Mouse (Mus musculus): ENCODE results near the gene N4bp3. TPM values are rescaled to one million over a fixed set of nuclear protein-coding genes. Genes with fewer than 3 reads are reported as not detected.
A peak's percentile ranks its signal among the peaks of the same experiment; 100 is the strongest.
"Not testable (repeated sequence)": the region's sequence is repeated elsewhere in the genome, so short reads cannot be mapped to it uniquely, and the experiment has no call there.

The N4bp3 gene
- total and polyA plus RNA-seq, 2 experiments from 2014 or later = 24.7 to 41.2 TPM

DNA sequence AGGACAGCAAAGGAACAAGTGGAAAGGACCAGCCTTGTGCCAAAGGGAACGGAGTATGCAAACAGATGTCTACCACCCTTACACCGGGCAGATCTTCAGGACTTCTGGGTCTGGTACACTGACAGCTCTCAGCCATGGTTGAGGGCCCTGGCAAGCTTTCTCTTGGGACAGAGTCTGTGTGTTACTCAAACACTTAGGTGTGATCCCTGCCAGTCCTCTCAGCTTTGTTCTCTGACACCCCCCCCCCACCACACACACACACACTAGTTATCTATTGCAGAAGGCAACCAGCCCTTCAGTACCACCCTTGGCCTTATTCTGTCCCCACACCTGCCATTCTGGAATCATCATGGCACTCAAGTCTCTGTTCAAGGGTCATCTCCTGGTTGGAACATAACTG is 28.9 kb downstream of the N4bp3 start:
- no peak overlapping the region for H3K9ac ChIP-seq (replicated peaks; ENCODE audit: low read length, poor library complexity, severe bottlenecking)
- 100% methylated on average over 2 of the region's 2 CpGs for WGBS
- DNase-seq (ENCODE audit: low spot score) = no peak
- H3K27me3 ChIP-seq (ENCODE audit: insufficient read depth, low read length) = no peaks in the 10 kb centered on the region
- no peak overlapping the region for H3K4me2 ChIP-seq (ENCODE audit: low read depth, low read length, poor library complexity, severe bottlenecking)
- no peaks in the 10 kb centered on the region for H3K4me1 ChIP-seq (ENCODE audit: insufficient read depth, low read length)
- no peak overlapping the region for H3K27ac ChIP-seq (ENCODE audit: low read depth, low read length)
- no peak for ATAC-seq (ENCODE audit: low FRiP score)
- no peak overlapping the region for H3K4me3 ChIP-seq (ENCODE audit: low read depth, low read length)
- H3K36me3 ChIP-seq (ENCODE audit: insufficient read depth, low read length) = peaks cover 39% of the 10 kb centered on the region
- no peak for TF ChIP-seq CTCF (IDR thresholded peaks at IDR 0.05)
- H3K9me3 ChIP-seq (ENCODE audit: low read length) = no peaks in the 10 kb centered on the region

DNA sequence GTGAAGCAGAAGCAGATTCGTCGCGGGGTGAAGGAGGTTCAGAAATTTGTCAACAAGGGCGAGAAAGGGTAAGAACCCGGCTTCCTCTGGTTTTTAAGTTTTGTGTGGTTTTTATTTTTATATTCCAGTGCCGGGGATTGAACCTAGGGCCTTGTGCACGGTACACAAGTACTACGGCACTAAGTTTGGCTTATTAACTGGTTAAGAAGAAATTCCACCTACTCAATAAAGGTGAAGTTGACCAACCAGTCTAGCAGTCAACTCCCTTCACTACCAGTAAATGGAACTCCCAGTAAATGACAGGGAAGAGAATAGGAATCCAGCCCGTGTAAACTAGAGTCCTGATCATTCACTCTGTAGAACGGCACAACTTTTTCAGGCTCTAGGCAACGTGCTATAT is 30.6 kb downstream of the N4bp3 start:
- H3K9ac ChIP-seq (replicated peaks; ENCODE audit: low read length, poor library complexity, severe bottlenecking) = peak overlapping the region; percentile 59
- ATAC-seq (ENCODE audit: low FRiP score) (no peak), DNase-seq (ENCODE audit: low spot score) (no peak)
- WGBS = 2% methylated on average over 11 of the region's 11 CpGs
- H3K4me2 ChIP-seq (ENCODE audit: low read depth, low read length, poor library complexity, severe bottlenecking) = peak overlapping the region; percentile 65
- TF ChIP-seq CTCF (IDR thresholded peaks at IDR 0.05) = no peak
- no peaks in the 10 kb centered on the region for H3K27me3 ChIP-seq (ENCODE audit: insufficient read depth, low read length)
- peaks cover 26% of the 10 kb centered on the region for H3K36me3 ChIP-seq (ENCODE audit: insufficient read depth, low read length)
- H3K27ac ChIP-seq (ENCODE audit: low read depth, low read length) = no peak overlapping the region
- H3K4me1 ChIP-seq (ENCODE audit: insufficient read depth, low read length) = 0 out of 2 replicates have a peak, but pooled peaks cover 1% of the 10 kb centered on the region
- H3K4me3 ChIP-seq (ENCODE audit: low read depth, low read length) = peak overlapping the region; percentile 89
- H3K9me3 ChIP-seq (ENCODE audit: low read length) = no peaks in the 10 kb centered on the region

DNA sequence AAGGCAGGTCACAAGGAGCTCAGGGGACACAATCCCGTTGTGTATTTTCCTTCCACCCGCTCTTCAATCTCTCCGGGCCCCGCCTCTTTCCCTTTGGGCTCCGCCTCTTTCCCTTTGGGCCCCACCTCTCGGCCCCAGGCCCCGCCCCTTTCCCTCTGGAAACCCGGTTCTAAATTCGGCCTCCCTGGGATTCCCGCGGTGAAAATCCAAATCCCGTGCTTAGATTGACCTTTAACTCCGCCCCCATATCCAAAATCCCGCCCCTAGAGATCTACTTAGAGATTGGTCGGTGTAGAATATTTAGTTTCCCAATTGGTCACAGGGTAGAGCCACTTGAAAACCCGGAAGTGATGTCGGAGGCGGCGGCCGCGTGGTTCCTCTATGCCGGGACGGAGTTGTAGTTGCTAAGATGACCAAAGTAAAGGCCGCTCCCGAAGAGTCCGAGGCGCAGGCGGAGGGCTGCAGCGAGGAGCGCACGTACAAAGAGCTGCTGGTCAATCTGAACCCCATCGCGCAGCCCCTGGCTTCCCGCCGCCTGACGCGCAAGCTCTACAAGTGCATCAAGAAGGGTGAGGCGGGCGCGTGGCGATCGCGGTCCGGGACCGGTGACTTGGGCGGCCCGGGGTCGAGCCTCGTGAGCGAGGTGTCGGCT is 31.1 kb downstream of the N4bp3 start, which contains the start of gene Nhp2:
Gene Nhp2, plus strand, starts transcription at position 327 of the 652 bp plus-strand sequence.
- peak within 1 kb of the TSS; percentile 65 for H3K4me2 ChIP-seq (ENCODE audit: low read depth, low read length, poor library complexity, severe bottlenecking)
- no peaks in the 10 kb centered on the region for H3K27me3 ChIP-seq (ENCODE audit: insufficient read depth, low read length)
- ATAC-seq (ENCODE audit: low FRiP score) (peak; percentile 96), DNase-seq (ENCODE audit: low spot score) (peak; percentile 99)
- H3K36me3 ChIP-seq (ENCODE audit: insufficient read depth, low read length) = peaks cover 21% of the 10 kb centered on the region
- H3K27ac ChIP-seq (ENCODE audit: low read depth, low read length) = no peak within 1 kb of the TSS
- WGBS = under 1% methylated on average over 51 of the region's 51 CpGs
- H3K9me3 ChIP-seq (ENCODE audit: low read length) = no peaks in the 10 kb centered on the region
- H3K9ac ChIP-seq (replicated peaks; ENCODE audit: low read length, poor library complexity, severe bottlenecking) = peak within 1 kb of the TSS; percentile 59
- TF ChIP-seq CTCF (IDR thresholded peaks at IDR 0.05) = no peak; the same call in 1 of the 2 replicates
- 0 out of 2 replicates have a peak, but pooled peaks cover 3% of the 10 kb centered on the region for H3K4me1 ChIP-seq (ENCODE audit: insufficient read depth, low read length)
- H3K4me3 ChIP-seq (ENCODE audit: low read depth, low read length) = peak within 1 kb of the TSS; percentile 89

DNA sequence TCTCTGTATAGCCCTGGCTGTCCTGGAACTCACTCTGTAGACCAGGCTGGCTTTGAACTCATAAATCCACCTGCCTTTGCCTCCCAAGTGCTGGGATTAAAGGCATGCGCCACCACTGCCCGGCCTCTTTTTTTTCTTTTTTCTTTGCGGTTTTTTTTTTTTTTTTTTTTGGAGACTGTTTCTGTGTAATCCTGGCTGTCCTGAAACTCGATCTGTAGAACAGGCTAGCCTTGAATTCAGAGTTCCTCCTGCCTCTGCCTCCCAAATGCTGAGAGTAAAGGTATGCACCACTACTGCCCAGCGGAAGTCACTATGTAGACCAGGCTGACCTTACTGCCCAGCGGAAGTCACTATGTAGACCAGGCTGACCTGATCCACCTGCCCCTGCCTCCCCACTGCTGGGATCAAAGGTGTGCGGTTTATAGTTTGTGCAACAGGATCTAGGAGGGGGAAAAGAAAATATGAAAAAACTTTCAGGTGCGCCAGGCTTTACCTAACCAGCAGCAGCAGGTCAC is 31.7 kb downstream of the N4bp3 start:
- Histone ChIP-seq H3K27ac (ENCODE audit: low read depth, low read length) (no peak overlapping the region), H3K9me3 (ENCODE audit: low read length) (no peaks in the 10 kb centered on the region), H3K36me3 (ENCODE audit: insufficient read depth, low read length) (peaks cover 15% of the 10 kb centered on the region), H3K9ac (replicated peaks; ENCODE audit: low read length, poor library complexity, severe bottlenecking) (0 out of 2 replicates have a peak overlapping the region, but pooled peaks have one; percentile 3), H3K4me1 (ENCODE audit: insufficient read depth, low read length) (0 out of 2 replicates have a peak, but pooled peaks cover 3% of the 10 kb centered on the region), H3K4me2 (ENCODE audit: low read depth, low read length, poor library complexity, severe bottlenecking) (peak overlapping the region; percentile 65), H3K4me3 (ENCODE audit: low read depth, low read length) (peak overlapping the region; percentile 89), H3K27me3 (ENCODE audit: insufficient read depth, low read length) (no peaks in the 10 kb centered on the region)
- WGBS = 47% methylated on average over 8 of the region's 8 CpGs
- TF ChIP-seq CTCF (IDR thresholded peaks at IDR 0.05) = no peak; the same call in 1 of the 2 replicates
- ATAC-seq (ENCODE audit: low FRiP score) (peak; percentile 17; the same call in 1 of the 2 replicates), DNase-seq (ENCODE audit: low spot score) (no peak)

DNA sequence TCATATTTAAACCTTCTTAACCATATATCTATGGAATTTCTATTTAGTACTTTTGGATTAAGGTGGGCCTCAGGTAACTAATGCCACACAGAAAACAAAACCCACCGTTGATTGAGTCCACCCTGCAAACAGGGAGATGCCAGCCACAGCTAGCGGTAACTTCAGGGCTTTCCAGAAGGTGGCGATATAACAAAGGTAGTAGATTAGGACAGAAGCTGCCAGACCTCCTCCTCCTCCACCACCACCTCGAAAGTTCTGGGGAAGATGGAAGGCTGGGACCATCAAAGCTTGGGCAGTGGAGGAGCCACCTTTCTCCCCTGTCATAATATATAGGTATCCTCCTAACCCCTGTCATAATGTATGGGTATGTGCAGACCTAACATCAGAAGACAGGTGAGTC is 32.9 kb downstream of the N4bp3 start:
- peak; percentile 77 for TF ChIP-seq CTCF (IDR thresholded peaks at IDR 0.05)
- Histone ChIP-seq H3K36me3 (ENCODE audit: insufficient read depth, low read length) (peaks cover 4% of the 10 kb centered on the region), H3K9me3 (ENCODE audit: low read length) (no peaks in the 10 kb centered on the region), H3K4me1 (ENCODE audit: insufficient read depth, low read length) (0 out of 2 replicates have a peak, but pooled peaks cover 3% of the 10 kb centered on the region), H3K27me3 (ENCODE audit: insufficient read depth, low read length) (no peaks in the 10 kb centered on the region), H3K4me3 (ENCODE audit: low read depth, low read length) (no peak overlapping the region), H3K9ac (replicated peaks; ENCODE audit: low read length, poor library complexity, severe bottlenecking) (no peak overlapping the region), H3K27ac (ENCODE audit: low read depth, low read length) (no peak overlapping the region), H3K4me2 (ENCODE audit: low read depth, low read length, poor library complexity, severe bottlenecking) (no peak overlapping the region)
- WGBS = 4% methylated on average over 4 of the region's 4 CpGs
- ATAC-seq (ENCODE audit: low FRiP score) = no peak
- DNase-seq (ENCODE audit: low spot score) = peak; percentile 74

DNA sequence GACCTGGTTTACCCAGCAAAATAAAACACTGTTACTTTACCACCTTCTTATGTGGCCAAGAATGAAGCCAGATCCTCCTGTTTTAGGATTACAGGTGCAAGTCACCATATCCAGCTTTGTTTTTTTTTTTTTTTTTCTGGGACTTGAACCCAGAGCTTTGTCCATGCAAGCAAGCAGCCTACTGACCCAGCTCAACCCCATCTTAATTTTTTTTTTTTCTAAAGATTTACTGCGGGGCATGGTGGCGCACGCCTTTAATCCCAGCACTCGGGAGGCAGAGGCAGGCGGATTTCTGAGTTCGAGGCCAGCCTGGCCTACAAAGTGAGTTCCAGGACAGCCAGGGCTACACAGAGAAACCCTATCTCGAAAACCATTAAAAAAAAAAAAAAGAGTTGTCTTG is 34.5 kb downstream of the N4bp3 start:
- H3K4me3 ChIP-seq (ENCODE audit: low read depth, low read length) = peak overlapping the region; percentile 32; the same call in 1 of the 2 replicates
- not testable (repeated sequence) for H3K27me3 ChIP-seq (ENCODE audit: insufficient read depth, low read length); H3K27ac ChIP-seq (ENCODE audit: low read depth, low read length); H3K4me1 ChIP-seq (ENCODE audit: insufficient read depth, low read length); DNase-seq (ENCODE audit: low spot score); ATAC-seq (ENCODE audit: low FRiP score); H3K9me3 ChIP-seq (ENCODE audit: low read length); H3K36me3 ChIP-seq (ENCODE audit: insufficient read depth, low read length); H3K9ac ChIP-seq (replicated peaks; ENCODE audit: low read length, poor library complexity, severe bottlenecking)
- peak overlapping the region; percentile 61 for H3K4me2 ChIP-seq (ENCODE audit: low read depth, low read length, poor library complexity, severe bottlenecking)
- whole genome bisulfite sequencing = 92% methylated on average over 7 of the region's 7 CpGs
